Mouse (Mus musculus) bone marrow macrophage, adult 2 months (primary cell): ENCODE measurements around the gene Fgfr1op.

Experiments used
- CTCF ChIP-seq: IDR thresholded peaks from 2 replicates; pipeline ENCODE4 v1.5.1; 2012; ENCODE audit warnings: low read depth, mild to moderate bottlenecking, low read length, moderate library complexity
- POLR2A ChIP-seq: IDR thresholded peaks from 2 replicates; pipeline ENCODE4 v1.6.1; 2012; ENCODE audit warnings: mild to moderate bottlenecking, low read depth, low read length, borderline replicate concordance

- TF ChIP-seq CTCF (no peak), POLR2A (no peak)
Observed at GRCm38 (mm10) chr17:8199936-8200330, 34.6 kb downstream of the Fgfr1op start.
